Mouse (Mus musculus) lung, adult 2 months (tissue): ENCODE data around the gene Mettl14.

Experiments
- CTCF ChIP-seq: fragments of 200-500 bp; IDR thresholded peaks from 2 replicates; pipeline ENCODE4 v1.5.1; 2011; ENCODE audit warnings: mild to moderate bottlenecking, low read length, control low read depth; ENCODE audit not compliant: insufficient read depth
- POLR2A ChIP-seq: fragments of 200-500 bp; IDR thresholded peaks from 2 replicates; pipeline ENCODE4 v1.6.1; 2011; ENCODE audit warnings: low read depth, mild to moderate bottlenecking, control low read depth, low read length, borderline replicate concordance; ENCODE audit errors: extremely low read depth

GRCm38 (mm10) chr3:123321612-123322011, 64.3 kb downstream of the Mettl14 start:
- TF ChIP-seq CTCF (no peak), POLR2A (no peak)
